Mouse (Mus musculus) heart, adult 2 months (tissue): ENCODE measurements around the gene BC107364. TPM values are rescaled to one million over a fixed set of nuclear protein-coding genes. Genes with fewer than 3 reads are reported as not detected.
"Not testable (repeated sequence)": the region's sequence is repeated elsewhere in the genome, so short reads cannot be mapped to it uniquely, and the experiment has no call there.

ENCODE experiments used
- DNase-seq, 2 experiments: peaks; one replicate each; pipeline ENCODE4 v3.0.0; 2021
- H3K27ac ChIP-seq: fragments of 200-600 bp; 2 replicates; pipeline ENCODE4 v1.8.1; 2022
- H3K27me3 ChIP-seq: fragments of 200-500 bp; 2 replicates; pipeline ENCODE4 v1.6.1; 2012; ENCODE audit warnings: mild to moderate bottlenecking, low read length, inconsistent platforms, mixed read lengths; ENCODE audit not compliant: control insufficient read depth, insufficient read depth
- H3K36me3 ChIP-seq: fragments of 200-500 bp; 2 replicates; pipeline ENCODE4 v1.6.1; 2012; ENCODE audit warnings: low read length, inconsistent platforms; ENCODE audit not compliant: control insufficient read depth, insufficient read depth
- H3K4me1 ChIP-seq: fragments of 200-500 bp; 2 replicates; pipeline ENCODE4 v1.6.1; 2011; ENCODE audit warnings: low read length; ENCODE audit not compliant: control insufficient read depth, insufficient read depth
- H3K4me3 ChIP-seq: fragments of 200-600 bp; 2 replicates; pipeline ENCODE4 v1.8.1; 2022
- H3K79me2 ChIP-seq: fragments of 200-500 bp; replicated peaks from 2 replicates; pipeline ENCODE4 v1.6.1; 2012; ENCODE audit warnings: mild to moderate bottlenecking, inconsistent platforms, low read length, moderate library complexity, mixed read lengths; ENCODE audit not compliant: control insufficient read depth, insufficient read depth
- H3K9ac ChIP-seq: fragments of 200-500 bp; 2 replicates; pipeline ENCODE4 v1.6.1; 2012; ENCODE audit warnings: low read depth, mild to moderate bottlenecking, control low read depth, inconsistent platforms, low read length, mixed read lengths
- CTCF ChIP-seq: fragments of 200-600 bp; IDR thresholded peaks from 2 replicates; pipeline ENCODE4 v1.8.1; 2022; ENCODE audit warnings: antibody characterized with exemption, mild to moderate bottlenecking, moderate library complexity
- EP300 ChIP-seq: fragments of 200-500 bp; IDR thresholded peaks from 2 replicates; pipeline ENCODE4 v1.6.1; 2011; ENCODE audit warnings: low read depth, low read length, control low read depth; ENCODE audit not compliant: insufficient read depth
- POLR2A ChIP-seq: fragments of 200-500 bp; IDR thresholded peaks from 2 replicates; pipeline ENCODE4 v1.6.1; 2011; ENCODE audit warnings: mild to moderate bottlenecking, low read depth, low read length, control low read depth; ENCODE audit not compliant: insufficient read depth
- WGBS: fragments of 180-500 bp; shearing (Covaris S2); methylation state at CpG from one replicate; pipeline ENCODE4 v1.1.7; 2018; 5-methylcytosine and 5-hydroxymethylcytosine counted together
- intact Hi-C: fragments of 180-260 bp; cut with DNase I; formaldehyde crosslinking; loops from one replicate; pipeline ENCODE4 v1.15.1; 2025
- polyA plus RNA-seq: library from polyadenylated mRNA; depleted of rRNA; stranded (reverse); fragments of >200 nt; gene quantifications from 2 replicates; pipeline ENCODE4 v1.2.3, GENCODE M21; 2012; rRNA removed
- total RNA-seq, 2 experiments: library from RNA; stranded (reverse); gene quantifications; 2 replicates each; pipeline ENCODE4 v1.2.3; 2021

BC107364 gene
- total and polyA plus RNA-seq, 3 experiments = not detected

DNA sequence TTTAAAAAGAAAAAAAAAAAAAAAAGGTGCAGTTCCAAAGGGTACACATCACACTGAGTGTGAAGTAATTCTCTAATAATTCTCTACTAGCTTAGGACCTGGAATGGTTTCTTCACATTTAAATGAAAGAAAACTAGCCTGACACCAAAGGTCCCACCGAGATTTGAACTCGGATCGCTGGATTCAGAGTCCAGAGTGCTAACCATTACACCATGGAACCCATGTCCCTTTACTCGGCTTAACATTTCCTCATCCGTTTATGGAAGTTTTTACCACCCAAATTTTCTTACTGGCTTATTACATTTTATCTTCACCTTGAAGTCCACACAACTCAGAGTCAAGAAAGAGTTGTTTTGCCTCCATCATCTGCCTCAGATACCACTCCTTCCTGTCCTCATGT lies 53.2 kb downstream of the BC107364 start:
- H3K9ac ChIP-seq = no peak overlapping the region
- no peaks in the 10 kb centered on the region for H3K79me2 ChIP-seq
- no peak for TF ChIP-seq CTCF
- WGBS = 5% methylated on average over 5 of the region's 5 CpGs
- no peaks in the 10 kb centered on the region for H3K4me1 ChIP-seq
- no peak for DNase-seq
- no peak overlapping the region for H3K27ac ChIP-seq
- H3K4me3 ChIP-seq = no peak overlapping the region
- intact Hi-C loops = no loop called here
- peaks cover 28% of the 10 kb centered on the region for H3K27me3 ChIP-seq
- H3K36me3 ChIP-seq = no peaks in the 10 kb centered on the region

GRCm38 (mm10) chr3:96396857-96397256 lies 55.2 kb downstream of the BC107364 start:
- no peaks in the 10 kb centered on the region for H3K36me3 ChIP-seq
- H3K4me1 ChIP-seq = no peaks in the 10 kb centered on the region
- no peak overlapping the region for H3K9ac ChIP-seq
- no peaks in the 10 kb centered on the region for H3K79me2 ChIP-seq
- intact Hi-C loops = no loop called here
- H3K27me3 ChIP-seq = peaks cover 18% of the 10 kb centered on the region
- no peak for DNase-seq
- no peak for TF ChIP-seq POLR2A
- no peak for TF ChIP-seq CTCF
- TF ChIP-seq EP300 = no peak
- H3K4me3 ChIP-seq = no peak overlapping the region
- no peak overlapping the region for H3K27ac ChIP-seq
- 95% methylated on average over 7 of the region's 7 CpGs for WGBS

DNA sequence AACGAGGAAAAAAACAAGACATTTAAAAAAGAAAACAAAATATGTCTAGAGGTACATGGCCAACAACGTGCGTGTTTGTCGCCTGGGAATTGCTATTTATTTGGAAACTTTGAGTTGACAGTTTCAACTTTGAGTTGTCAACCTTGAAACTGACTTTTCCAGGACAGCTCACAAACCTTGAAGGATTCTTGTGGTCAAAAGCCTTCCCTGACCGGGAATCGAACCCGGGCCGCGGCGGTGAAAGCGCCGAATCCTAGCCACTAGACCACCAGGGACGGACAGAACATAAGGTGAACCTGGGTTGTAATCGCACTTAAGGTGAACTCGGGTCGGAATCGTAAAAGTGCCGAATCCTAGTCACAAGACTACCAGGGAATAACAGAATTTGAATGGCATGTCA lies 64.9 kb downstream of the BC107364 start:
- H3K79me2 ChIP-seq, H3K36me3 ChIP-seq, H3K27ac ChIP-seq, H3K4me1 ChIP-seq, intact Hi-C loops, H3K27me3 ChIP-seq, H3K4me3 ChIP-seq, DNase-seq, H3K9ac ChIP-seq: not testable (repeated sequence)
- no CpG with 5 or more reads among the region's 18 CpGs for WGBS

Other genes with a start within 250 kb of the BC107364 start
- gene Bola1, start 232.6 kb downstream of the BC107364 start, total RNA-seq = 10 to 100 TPM; 22.6 to 28.7 TPM
- 22.3 and 36.0 TPM in 2 replicates for gene Bola1, start 232.6 kb downstream of the BC107364 start, polyA plus RNA-seq
- 1 to 10 TPM; 1.9 to 2.0 TPM for gene Hist2h2ab, start 232.4 kb downstream of the BC107364 start, total RNA-seq
- gene Hist2h2ab, start 232.4 kb downstream of the BC107364 start, polyA plus RNA-seq = 0.35 TPM in 1 of 2 replicates, not detected in the other
- gene Hist2h2ac, start 231.4 kb downstream of the BC107364 start, total RNA-seq = 10 to 100 TPM; 18.1 to 26.3 TPM
- gene Hist2h2ac, start 231.4 kb downstream of the BC107364 start, polyA plus RNA-seq = 1.3 and 1.5 TPM in 2 replicates
- 10 to 100 TPM in 1 of 2 experiments, 1 to 10 TPM in 1; 9.4 to 10.1 TPM for gene Hist2h2be, start 231.2 kb downstream of the BC107364 start, total RNA-seq
- 6.9 and 11.9 TPM in 2 replicates for gene Hist2h2be, start 231.2 kb downstream of the BC107364 start, polyA plus RNA-seq
- gene Hist2h3c2, start 213.2 kb downstream of the BC107364 start, total RNA-seq = 1 to 10 TPM; 5.5 to 6.2 TPM
- gene Hist2h3c2, start 213.2 kb downstream of the BC107364 start, polyA plus RNA-seq = 9.2 and 12.0 TPM in 2 replicates
- 100 to 1,000 TPM; 189 to 218 TPM for gene Hist2h2aa2, start 212.0 kb downstream of the BC107364 start, total RNA-seq
- 33.9 and 73.5 TPM in 2 replicates for gene Hist2h2aa2, start 212.0 kb downstream of the BC107364 start, polyA plus RNA-seq
- gene Hist2h2aa1, start 206.8 kb downstream of the BC107364 start, total RNA-seq = 10 to 100 TPM in 1 of 2 experiments, 1 to 10 TPM in 1; 7.1 to 13.0 TPM
- 60.4 and 124 TPM in 2 replicates for gene Hist2h2aa1, start 206.8 kb downstream of the BC107364 start, polyA plus RNA-seq
- not detected for gene Hist2h3c1, start 205.6 kb downstream of the BC107364 start, total RNA-seq
- gene Hist2h3c1, start 205.6 kb downstream of the BC107364 start, polyA plus RNA-seq = not detected in 2 replicates
- gene Hist2h4, start 189.0 kb downstream of the BC107364 start, total RNA-seq = 10 to 100 TPM; 11.6 to 14.0 TPM
- gene Hist2h4, start 189.0 kb downstream of the BC107364 start, polyA plus RNA-seq = 1.1 and 1.4 TPM in 2 replicates
- 10 to 100 TPM; 11.5 to 18.3 TPM for gene Hist2h3b, start 183.7 kb downstream of the BC107364 start, total RNA-seq
- gene Hist2h3b, start 183.7 kb downstream of the BC107364 start, polyA plus RNA-seq = 0.94 and 5.2 TPM in 2 replicates
- gene Hist2h2bb, start 182.6 kb downstream of the BC107364 start, total RNA-seq = 10 to 100 TPM; 34.1 to 34.7 TPM
- 1.2 TPM in 1 of 2 replicates, not detected in the other for gene Hist2h2bb, start 182.6 kb downstream of the BC107364 start, polyA plus RNA-seq
- 1 to 10 TPM; 1.2 to 1.3 TPM for gene Fcgr1, start 158.3 kb downstream of the BC107364 start, total RNA-seq
- gene Fcgr1, start 158.3 kb downstream of the BC107364 start, polyA plus RNA-seq = 1.1 and 2.4 TPM in 2 replicates
- gene Hfe2, start 72.9 kb upstream of the BC107364 start, total RNA-seq = 100 to 1,000 TPM; 289 to 295 TPM
- gene Hfe2, start 72.9 kb upstream of the BC107364 start, polyA plus RNA-seq = 199 and 261 TPM in 2 replicates
- gene Txnip, start 105.7 kb upstream of the BC107364 start, total RNA-seq = 100 to 1,000 TPM; 276 to 338 TPM
- gene Txnip, start 105.7 kb upstream of the BC107364 start, polyA plus RNA-seq = 515 and 744 TPM in 2 replicates
- gene Gm16253, start 124.7 kb upstream of the BC107364 start, total RNA-seq = 1 to 10 TPM; 1.8 to 2.8 TPM
- gene Gm16253, start 124.7 kb upstream of the BC107364 start, polyA plus RNA-seq = not detected in 2 replicates
- gene Polr3gl, start 141.9 kb upstream of the BC107364 start, total RNA-seq = 10 to 100 TPM; 24.3 to 35.0 TPM
- gene Polr3gl, start 141.9 kb upstream of the BC107364 start, polyA plus RNA-seq = 20.1 and 21.9 TPM in 2 replicates
- gene Ankrd34a, start 144.3 kb upstream of the BC107364 start, total RNA-seq = 1 to 10 TPM; 1.3 to 2.4 TPM
- 2.1 and 3.1 TPM in 2 replicates for gene Ankrd34a, start 144.3 kb upstream of the BC107364 start, polyA plus RNA-seq
- 10 to 100 TPM; 24.7 to 25.3 TPM for gene Lix1l, start 148.8 kb upstream of the BC107364 start, total RNA-seq
- 25.2 and 39.9 TPM in 2 replicates for gene Lix1l, start 148.8 kb upstream of the BC107364 start, polyA plus RNA-seq
- gene Rbm8a, start 177.6 kb upstream of the BC107364 start, total RNA-seq = 10 to 100 TPM; 29.5 to 33.9 TPM
- gene Rbm8a, start 177.6 kb upstream of the BC107364 start, polyA plus RNA-seq = 8.4 and 12.0 TPM in 2 replicates
- gene Pex11b, start 183.1 kb upstream of the BC107364 start, total RNA-seq = 10 to 100 TPM; 32.2 to 36.4 TPM
- gene Pex11b, start 183.1 kb upstream of the BC107364 start, polyA plus RNA-seq = 41.3 and 65.8 TPM in 2 replicates
- under 1 TPM in 1 of 2 experiments, not detected in 1; 0.30 TPM for gene Gm42957, start 183.2 kb upstream of the BC107364 start, total RNA-seq
- gene Gm42957, start 183.2 kb upstream of the BC107364 start, polyA plus RNA-seq = 0.04 and 0.15 TPM in 2 replicates
- gene Itga10, start 193.3 kb upstream of the BC107364 start, total RNA-seq = under 1 TPM; 0.70 to 0.91 TPM
- 1.5 and 2.9 TPM in 2 replicates for gene Itga10, start 193.3 kb upstream of the BC107364 start, polyA plus RNA-seq
- gene Ankrd35, start 217.8 kb upstream of the BC107364 start, total RNA-seq = 1 to 10 TPM in 1 of 2 experiments, under 1 TPM in 1; 0.80 to 1.2 TPM
- gene Ankrd35, start 217.8 kb upstream of the BC107364 start, polyA plus RNA-seq = 1.2 and 1.5 TPM in 2 replicates
- 10 to 100 TPM; 10.3 to 11.7 TPM for gene Pias3, start 244.1 kb upstream of the BC107364 start, total RNA-seq
- 20.6 and 20.7 TPM in 2 replicates for gene Pias3, start 244.1 kb upstream of the BC107364 start, polyA plus RNA-seq